Mouse (Mus musculus): ENCODE measurements around the gene Bloc1s1.
A peak's percentile ranks its signal among the peaks of the same experiment; 100 is the strongest.

Gene Bloc1s1

DNA sequence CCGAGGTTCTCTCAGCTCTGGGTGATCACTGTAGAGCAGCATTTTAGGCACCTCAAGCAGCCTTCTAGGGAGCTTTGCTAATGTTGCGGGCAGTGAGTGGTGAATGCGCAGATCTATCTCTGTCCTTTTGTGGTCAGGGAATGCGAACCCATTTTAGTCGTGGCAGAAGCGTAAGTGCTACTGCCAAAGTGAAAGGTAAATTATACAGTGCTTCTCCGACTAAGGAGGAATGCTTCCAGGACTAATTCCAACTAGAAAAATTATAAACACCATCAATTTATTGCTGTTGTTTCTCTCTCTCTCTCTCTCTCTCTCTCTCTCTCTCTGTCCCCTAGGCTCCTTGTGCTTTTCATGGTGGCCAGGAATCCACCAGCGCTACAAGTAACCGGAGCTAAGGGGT lies at the start of gene Bloc1s1:
Gene Bloc1s1 (minus strand): TSS at position 101 of the 400 bp plus-strand sequence.
- DNase-seq (ENCODE audit: low spot score in 2 of 2) = no peak

DNA sequence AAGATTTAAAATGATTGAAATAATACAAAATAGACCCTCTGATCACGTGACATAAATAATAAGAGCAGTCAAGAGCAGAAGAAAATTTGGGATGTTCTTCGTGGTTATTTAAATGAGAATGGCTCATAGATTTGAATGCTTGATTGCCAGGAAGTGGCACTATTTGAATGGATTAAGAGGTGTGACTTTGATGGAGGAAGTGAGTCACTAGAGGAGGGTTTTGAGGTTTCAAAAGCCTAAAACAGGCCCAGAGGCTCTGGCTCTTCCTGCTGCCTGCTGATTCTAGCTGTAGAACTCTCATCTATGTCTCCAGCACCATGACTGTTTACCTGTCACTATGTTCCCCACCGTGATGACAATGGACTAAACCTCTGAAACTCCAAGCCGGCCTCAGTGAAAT lies 49.0 kb upstream of the Bloc1s1 start:
- DNase-seq (ENCODE audit: low spot score in 2 of 2) = no peak

DNA sequence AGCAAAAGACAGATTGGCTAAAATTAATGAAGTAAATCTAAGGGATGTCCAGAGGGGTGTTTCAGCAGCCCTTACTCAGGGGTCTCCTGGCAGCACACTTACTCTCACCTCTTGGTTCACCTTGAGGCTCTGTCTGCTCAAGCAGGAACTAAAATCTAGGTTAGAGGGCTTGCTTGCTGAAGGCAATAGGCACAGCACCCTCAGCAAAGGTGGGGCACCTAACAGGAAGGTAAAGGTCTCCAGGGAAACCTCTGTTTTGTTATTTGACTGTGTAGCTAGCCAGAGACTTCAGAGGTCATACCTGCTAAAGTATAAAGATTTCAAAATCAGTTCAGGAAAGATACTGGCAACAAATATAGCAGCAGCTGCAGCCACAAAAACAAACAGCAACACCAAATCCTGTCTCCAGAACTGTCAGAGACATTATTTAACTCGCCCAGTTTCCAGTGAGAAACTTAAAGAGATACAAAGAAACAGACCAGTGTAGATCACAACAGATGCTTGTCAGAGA lies 47.0 kb upstream of the Bloc1s1 start:
- no peak for DNase-seq (ENCODE audit: low spot score in 2 of 2)

DNA sequence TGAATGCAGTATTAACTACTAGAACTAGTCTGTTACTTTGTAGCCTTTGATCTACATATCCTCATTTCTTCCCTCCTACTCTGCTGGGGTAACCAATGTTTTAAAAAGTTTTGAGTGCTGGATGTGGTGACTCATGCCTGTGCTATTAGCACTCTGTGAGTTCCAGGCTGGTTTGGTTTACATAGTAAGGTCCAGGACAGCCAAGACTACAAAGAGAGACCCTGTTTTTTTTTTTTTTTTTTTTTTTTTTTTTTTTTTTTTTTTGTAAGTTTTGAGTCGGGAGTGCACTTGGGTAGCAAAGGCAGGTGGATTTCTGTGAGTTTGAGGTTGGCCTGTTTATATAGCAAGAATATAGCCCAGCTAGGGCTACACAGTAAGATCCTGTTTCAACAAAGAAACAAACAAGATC lies 44.5 kb upstream of the Bloc1s1 start:
- no peak for DNase-seq (ENCODE audit: low spot score in 2 of 2)

DNA sequence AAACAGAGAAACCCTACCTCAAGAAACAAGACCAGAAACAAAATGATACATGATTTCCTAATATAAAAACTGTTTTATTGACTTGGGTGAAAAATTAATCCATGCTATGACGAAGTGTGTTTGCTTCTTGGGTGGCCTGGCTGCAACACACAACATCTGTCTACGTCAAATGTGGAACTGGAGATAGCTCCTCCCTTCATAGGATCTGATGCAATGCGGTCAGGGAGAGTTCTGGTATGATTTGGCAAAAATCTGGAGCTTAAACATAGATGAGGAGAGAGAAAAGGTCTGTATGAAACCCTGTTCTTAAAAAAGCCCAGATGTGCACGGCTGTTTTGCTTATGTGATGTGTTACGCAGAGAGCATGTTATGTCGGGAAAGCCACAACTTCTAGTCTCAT lies 42.0 kb upstream of the Bloc1s1 start:
- no peak for DNase-seq (ENCODE audit: low spot score in 2 of 2)

DNA sequence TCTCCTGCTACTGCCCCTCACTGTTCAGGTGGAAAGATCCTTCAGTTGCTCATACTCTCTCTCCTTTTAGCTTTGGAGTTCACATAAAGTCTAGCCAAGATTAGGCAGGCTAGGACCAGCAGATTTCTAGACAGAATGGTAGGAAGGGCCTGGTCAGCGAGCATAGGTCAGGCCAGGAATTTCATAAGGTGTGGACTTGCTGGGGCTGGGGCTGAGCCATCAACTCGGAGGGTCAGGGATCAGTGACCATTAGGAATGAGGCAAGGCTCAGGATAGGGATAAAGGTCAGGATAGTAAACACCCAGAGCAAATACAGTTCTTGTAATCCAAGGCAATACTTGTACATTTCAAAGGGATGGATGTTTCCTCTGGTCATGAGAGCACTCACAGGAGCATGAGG lies 41.1 kb upstream of the Bloc1s1 start:
- DNase-seq (ENCODE audit: low spot score in 2 of 2) = no peak

DNA sequence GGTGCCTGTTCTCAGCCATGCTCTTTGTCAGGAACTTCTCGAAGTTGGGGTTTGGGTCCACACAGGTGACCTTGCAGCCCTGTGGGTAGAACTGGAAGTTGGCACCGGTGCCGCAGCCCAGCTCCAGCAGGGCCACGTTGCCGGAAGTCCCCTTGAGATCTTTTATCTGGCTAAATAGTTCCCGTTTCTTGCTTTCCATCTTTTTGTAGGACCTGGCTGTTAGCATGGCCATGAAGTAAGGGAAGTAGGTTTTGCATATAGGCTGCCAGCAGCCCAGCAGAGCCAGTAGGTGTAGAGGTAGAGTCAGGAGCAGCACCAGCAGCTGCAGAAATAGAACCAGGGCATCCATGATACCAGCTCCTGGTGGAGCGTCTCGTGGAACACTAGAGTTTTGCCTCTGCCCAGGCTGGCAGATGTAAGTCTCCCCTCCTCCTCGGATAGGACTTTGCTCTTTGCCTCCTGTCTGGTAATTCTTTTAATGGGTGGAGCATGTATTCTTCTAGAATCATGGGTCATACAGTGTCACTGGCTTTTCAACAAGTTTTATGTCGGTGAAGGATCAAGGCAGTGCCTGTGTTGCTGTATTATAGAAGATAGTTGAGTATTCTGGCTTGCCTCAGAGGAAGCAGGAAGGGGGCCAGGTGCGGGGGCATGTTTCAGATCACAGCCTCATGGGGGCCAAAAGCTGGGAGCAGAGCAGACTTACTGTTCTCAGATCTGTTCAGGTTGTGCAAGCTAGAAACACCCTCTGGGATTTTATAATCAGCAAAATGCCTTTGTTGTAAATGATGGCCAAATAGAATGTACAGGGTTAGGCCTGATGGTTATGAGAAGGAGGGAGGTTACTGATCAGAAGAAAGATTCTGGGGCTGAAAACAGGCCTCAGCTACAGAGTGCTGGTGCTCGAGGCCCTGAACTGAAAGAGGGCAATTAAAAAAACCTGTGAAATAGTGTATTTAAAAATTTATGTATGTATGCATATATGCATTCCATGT lies 37.1 kb upstream of the Bloc1s1 start, which contains the start of gene Mettl7b:
Gene Mettl7b (minus strand): TSS at position 399 of the 995 bp plus-strand sequence.
- DNase-seq (ENCODE audit: low spot score in 2 of 2) = no peak

DNA sequence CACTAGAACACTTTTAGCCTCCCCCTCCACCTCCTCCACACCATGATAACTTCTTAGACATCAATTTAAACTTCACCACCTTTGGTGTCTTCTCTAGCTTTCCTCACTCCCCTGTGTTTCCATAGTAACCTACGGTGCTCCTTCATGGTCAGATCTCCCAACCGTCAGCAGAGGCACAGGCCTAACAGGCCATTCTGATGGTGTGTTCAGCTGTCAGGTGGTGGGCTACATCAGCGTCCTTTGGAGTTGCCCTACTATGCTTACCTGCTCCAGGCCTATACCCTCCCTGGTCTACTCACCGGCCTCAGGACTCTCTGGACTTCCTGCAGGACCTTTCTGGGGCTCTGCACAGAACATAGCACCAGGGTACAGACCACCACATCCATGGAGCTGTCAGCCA lies 36.3 kb upstream of the Bloc1s1 start:
- no peak for DNase-seq (ENCODE audit: low spot score in 2 of 2)

DNA sequence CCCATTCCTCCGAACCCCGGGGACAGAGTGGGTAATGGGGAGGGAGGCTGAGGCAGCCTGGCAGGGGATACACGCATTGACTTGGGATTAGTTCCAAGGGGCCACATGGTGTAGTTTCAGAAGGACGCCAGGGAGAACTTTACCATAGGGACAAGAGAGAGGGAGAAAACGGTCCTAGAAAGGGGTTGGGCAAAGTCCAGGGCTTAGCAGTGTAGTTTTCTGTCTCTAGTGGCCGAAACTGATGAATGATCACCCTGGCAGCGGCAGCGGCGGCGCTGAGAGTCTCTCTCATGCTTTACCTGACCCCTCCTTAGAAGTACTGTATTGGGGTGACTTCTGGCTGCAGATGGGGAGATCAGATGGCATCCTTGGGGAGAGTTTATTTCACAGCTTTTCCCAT lies 34.5 kb upstream of the Bloc1s1 start:
- DNase-seq (ENCODE audit: low spot score in 2 of 2) = no peak

DNA sequence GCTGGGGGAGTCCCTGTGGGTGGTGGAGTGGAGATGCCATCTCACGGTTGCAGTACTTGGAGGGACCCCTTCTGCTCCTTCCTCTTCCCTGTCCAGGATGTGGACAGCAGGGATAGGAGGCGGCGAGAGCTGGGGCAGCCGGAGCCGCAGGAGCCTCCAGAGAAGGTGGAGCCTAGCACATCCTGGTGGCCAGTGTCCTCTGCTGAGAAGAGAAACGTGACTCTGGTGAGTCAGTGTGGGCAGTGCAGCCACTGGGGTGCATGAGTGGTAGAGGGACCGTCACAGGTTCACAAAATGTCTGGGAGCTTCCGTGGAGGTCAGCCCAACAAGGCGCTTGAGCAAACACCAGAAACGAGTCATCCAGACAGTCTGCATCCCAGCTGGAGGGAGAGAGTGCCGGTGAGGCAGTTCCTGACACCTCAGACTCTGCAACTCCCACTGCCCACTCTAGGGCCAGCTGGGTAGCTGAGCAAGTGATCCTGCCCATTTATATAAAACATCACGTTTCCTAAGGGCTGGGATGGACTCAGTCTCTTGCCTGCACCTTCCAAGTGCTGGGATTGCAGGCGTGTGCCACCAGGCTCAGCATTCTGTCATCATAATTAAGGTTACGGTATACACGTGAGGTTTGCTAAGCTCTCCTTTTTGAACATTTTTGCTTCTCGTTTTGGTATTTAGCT lies 26.5 kb upstream of the Bloc1s1 start:
- no peak for DNase-seq (ENCODE audit: low spot score in 2 of 2)

DNA sequence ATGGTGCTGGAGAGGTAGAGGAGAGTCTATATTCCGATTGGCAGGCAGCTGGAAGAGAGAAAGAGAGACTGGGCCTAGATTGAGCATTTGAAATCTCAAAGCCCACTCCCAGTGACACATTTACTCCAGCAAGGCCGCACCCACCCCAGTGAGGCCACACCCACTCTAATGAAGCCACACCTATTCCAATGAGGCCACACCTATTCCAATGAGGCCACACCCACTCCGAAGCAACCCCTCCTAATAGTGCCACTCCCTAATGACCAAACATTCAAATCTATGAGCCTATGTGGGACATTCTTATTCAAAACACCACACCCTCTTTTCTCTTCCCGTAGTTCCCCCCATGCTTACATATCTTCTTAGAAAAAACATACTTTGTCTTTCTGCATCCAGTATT lies 23.7 kb upstream of the Bloc1s1 start:
- no peak for DNase-seq (ENCODE audit: low spot score in 2 of 2)

DNA sequence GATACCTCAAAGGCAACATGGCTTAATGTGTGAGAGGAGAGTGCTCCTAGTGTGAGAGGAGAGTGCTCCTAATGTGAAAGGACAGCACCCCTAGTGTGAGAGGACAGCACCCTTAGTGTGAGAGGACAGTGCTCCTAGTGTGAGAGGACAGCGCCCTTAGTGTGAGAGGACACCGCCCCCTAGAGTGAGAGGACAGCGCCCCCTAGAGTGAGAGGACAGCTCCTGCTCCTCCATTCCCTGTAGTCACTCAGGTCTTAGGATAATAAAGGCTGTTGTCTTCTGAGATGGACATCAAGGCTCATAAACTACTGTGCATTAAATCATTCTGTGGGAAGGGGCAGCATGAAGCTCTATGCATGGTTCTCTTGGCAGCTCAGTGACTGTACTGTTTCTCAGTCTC lies 21.8 kb upstream of the Bloc1s1 start:
- peak in 1 of 2 experiments; percentile 27 for DNase-seq (ENCODE audit: low spot score in 2 of 2)

DNA sequence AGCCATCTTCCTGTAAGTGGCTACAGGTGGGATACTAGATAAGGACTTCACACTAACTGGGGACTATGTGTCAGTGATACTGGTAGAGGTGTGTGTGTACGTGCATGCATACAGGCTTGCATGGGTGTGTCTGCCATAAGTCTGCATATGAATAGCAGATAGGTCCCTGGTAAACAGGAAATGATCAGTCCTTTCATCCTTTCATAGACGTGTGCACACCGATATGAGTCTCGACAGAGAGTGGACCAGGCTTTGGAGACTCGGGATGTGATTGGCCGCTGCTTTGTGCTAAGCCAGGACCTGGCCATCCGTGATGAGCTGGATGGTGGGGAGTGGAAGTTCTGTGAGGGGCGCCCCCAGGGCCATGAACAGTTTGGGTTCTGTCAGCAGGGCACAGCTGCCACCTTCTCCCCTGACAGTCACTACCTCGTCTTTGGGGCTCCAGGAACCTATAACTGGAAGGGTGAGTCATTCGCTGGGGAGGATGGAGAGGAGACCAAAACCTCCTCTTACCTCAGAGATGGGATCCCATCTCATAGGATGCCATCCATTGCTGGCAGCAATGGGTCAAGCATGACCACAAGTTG lies 16.7 kb upstream of the Bloc1s1 start:
- no peak for DNase-seq (ENCODE audit: low spot score in 2 of 2)

DNA sequence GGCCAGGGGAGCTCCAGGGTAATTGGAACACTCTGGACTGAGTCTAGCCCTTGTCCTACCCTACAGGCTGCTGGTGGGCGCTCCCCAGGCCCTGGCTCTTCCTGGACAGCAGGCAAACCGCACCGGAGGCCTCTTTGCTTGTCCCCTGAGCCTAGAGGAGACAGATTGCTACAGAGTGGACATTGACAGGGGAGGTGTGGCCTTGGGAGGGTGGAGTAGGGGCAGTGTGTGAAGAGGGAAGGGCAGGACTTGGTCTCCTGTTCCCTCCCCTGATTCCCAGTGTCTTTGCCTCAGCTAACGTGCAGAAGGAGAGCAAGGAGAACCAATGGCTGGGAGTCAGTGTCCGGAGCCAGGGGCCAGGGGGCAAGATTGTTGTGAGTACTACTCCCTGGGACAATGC lies 15.1 kb upstream of the Bloc1s1 start:
- DNase-seq (ENCODE audit: low spot score in 2 of 2) = peak in 1 of 2 experiments; percentile 29

DNA sequence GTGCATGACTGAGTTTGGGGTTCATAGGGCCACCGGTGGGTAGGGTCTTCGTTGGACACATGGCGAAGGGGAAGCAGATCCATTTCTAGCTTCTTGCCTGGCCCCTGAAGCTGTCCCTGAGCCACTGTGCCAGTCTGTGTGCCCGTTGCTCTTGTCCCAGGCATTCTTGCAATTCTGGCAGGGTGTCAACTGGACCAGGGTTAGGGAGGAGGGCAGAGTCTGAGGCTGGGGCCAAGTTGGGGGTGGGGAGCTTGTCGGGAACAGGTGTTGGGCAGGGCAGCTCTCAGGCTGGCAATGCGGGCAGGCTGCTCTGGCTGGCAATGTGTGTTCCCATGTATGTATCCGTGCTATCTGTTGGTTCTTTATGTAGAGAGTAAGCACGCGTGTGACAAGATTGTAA lies 14.6 kb upstream of the Bloc1s1 start:
- peak; percentile 79 to 85 for DNase-seq (ENCODE audit: low spot score in 2 of 2)

DNA sequence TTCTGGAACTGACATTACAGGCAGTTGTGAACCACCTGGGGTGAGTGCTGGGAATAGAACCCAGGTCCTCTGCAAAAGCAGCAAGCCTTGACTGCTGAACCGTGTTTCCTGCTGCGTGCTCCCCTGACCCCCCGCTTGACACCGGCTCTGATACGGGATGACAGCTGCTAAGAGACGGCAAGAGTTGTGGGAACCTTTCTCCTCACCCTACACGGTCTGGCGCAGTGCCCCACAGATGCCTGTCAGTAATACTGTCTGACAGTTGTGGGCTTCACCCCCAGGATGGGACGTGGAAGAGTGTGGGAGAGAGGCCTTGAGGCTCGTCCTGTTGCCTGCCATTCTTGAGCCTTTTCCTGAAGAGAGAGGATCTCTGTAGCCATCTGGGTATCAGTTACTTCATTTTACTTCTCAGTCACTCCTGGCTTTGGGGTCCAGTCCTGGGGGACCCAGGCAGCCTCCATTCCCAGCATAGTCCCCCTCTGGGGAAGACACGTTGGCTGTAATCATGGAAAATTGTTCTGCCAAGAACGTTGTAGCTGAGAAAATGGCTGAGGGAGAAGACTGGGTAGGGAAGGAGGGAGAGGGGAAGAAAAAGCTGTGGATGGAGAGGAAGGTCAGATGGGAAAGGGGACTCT lies 14.0 kb upstream of the Bloc1s1 start:
- DNase-seq (ENCODE audit: low spot score in 2 of 2) = peak in 1 of 2 experiments; percentile 48

DNA sequence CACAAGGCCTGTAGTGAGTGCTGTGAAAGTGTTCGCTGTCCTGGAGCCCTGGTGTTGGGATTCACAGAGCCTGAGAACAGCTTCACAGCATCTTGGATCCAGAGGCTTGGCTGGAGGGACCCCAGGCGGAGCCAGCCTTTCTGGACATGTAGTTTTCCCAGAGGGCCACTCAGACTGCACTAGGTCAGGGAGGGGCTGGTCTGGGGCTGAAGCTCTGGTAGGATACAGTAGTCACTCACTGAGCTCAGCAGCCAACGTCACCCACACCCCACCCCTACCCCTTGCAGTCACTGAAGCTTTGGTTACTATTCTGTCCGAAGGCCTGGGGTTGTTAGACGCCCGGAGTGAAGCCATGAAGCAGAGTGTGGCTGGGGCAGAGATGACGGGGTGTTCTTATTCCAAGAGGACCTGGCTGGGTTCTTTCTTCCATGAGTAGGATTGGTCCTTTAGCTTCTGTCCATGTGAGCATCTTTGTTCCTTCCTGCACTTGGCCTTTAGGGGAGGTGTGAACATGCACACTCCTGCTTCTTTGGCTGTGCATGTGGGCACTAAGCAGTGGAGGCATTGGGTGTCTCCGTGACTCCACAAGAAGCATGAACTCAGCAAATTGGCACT lies 12.1 kb upstream of the Bloc1s1 start:
- DNase-seq (ENCODE audit: low spot score in 2 of 2) = peak; percentile 53 to 68

DNA sequence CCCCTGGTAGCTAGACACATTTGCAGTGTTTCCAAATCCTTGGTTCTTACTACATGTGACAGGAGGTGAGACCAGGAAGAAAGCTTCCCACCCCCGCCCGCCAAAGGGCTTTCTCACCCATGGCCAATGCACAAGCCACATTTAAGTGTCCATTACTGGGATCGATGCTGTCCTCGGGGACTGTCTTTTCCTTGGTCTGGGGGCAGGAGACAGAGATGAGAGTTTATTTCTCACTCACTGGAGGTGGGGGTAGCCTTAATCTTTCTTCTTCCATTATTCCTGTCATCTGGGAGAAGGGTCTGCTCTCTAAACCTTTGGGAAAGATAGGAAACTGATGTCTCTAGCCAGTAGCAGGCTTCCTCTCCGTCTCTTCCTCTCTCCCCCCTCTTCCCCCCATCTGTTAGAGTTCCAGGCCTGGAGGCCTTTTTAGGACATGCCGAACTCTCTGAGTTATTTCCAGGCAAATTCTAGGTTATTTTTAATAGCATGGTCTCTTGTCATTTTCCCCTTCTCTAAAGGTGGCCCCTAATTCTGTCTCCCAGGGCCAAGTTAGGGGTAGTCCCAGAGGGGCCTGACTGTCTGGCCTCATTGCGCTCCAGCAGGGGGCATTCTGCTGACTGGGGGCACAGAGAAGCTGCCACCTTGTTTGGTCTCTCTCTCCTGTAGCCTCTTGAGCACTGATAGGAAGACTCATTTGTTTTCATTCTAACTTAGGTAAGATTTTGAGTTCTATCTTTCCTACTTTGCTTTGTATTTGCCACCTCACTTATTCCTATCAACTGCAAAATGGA lies 11.4 kb upstream of the Bloc1s1 start:
- peak in 1 of 2 experiments; percentile 34 for DNase-seq (ENCODE audit: low spot score in 2 of 2)

DNA sequence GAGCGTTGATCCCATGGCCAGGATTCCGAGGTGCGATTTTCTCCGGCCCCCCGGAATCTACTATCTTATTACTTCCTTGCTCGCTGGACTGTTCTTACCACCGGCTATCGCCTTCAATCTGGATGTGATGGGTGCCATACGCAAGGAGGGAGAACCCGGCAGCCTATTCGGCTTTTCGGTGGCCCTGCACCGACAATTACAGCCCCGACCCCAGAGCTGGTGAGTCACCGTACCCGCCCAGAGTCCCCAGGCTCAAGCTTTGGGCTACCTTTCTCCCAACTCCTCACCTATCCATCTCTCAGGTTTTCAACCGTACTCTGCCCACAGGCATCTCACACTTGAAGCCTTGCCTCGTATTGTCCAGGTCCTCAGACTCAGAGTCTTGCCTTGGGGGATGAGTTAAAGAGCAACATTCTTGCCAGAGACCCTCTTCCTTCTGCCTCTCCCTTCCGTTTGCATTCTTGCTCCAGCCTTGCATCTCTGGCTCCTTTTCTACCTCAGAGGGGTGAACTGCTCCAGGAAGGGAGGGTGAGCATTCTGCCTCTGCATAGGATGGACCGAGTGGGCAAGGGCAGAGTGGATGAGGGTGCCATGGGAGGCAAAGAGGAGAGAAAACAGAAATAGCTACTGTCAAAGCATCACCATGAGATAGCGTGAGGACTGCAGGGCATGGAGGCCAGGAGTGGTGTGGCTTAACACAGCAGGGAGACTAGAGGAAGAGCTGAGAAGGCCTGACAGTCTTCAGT lies 10.3 kb upstream of the Bloc1s1 start:
- DNase-seq (ENCODE audit: low spot score in 2 of 2) = no peak

DNA sequence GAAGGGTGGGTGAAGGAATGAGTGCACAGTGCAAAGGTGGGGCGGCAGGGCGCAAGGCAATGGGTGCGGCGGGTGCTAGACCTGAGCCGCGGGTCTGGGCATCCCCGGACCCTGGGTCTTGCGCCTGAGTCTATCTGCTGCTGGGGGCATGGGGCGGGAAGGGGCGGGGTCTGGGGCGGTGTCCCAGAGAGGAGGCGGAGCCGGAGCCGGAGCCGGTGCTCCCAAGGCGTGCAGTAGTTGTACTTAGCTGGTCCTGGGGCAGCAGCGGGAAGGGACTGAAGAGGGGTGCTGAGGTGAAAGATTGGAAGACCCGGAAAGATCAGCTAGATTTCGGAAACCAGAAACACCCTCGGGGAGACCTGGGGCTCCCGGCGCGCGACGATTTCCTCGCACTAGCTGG lies 9.7 kb upstream of the Bloc1s1 start, which contains the start of gene Itga7:
Gene Itga7 (plus strand): TSS at position 245 of the 400 bp plus-strand sequence.
- peak in 1 of 2 experiments; percentile 38 for DNase-seq (ENCODE audit: low spot score in 2 of 2)
